Mouse (Mus musculus): ENCODE measurements around the gene Hoxd10. TPM values are rescaled to one million over a fixed set of nuclear protein-coding genes. Genes with fewer than 3 reads are reported as not detected.

Hoxd10 gene
- polyA plus RNA-seq, 1 experiment from 2014 or later = not detected

GRCm38 (mm10) chr2:74686301-74686987 lies 5.3 kb upstream of the Hoxd10 start:
- H3K27me3 ChIP-seq (replicated peaks; ENCODE audit: control insufficient read depth, insufficient read depth, low read length) = peaks cover 78% of the 10 kb centered on the region
- ATAC-seq = no peak
- H3K9ac ChIP-seq (replicated peaks; ENCODE audit: low read depth, low read length) = no peak overlapping the region
- no peak overlapping the region for H3K4me3 ChIP-seq (replicated peaks; ENCODE audit: low read length)
- H3K27ac ChIP-seq (ENCODE audit: low read length) = no peak overlapping the region
- WGBS = 7% methylated on average over 17 of the region's 17 CpGs
- H3K9me3 ChIP-seq (ENCODE audit: control insufficient read depth, low read length) = no peaks in the 10 kb centered on the region
- no peaks in the 10 kb centered on the region for H3K36me3 ChIP-seq (ENCODE audit: control insufficient read depth, insufficient read depth)
- no peak overlapping the region for H3K4me2 ChIP-seq (ENCODE audit: low read length)
- peaks cover 15% of the 10 kb centered on the region for H3K4me1 ChIP-seq (replicated peaks; ENCODE audit: control insufficient read depth, insufficient read depth, low read length)

GRCm38 (mm10) chr2:74686988-74687697 lies 4.6 kb upstream of the Hoxd10 start:
- Histone ChIP-seq H3K27ac (ENCODE audit: low read length) (no peak overlapping the region), H3K27me3 (replicated peaks; ENCODE audit: control insufficient read depth, insufficient read depth, low read length) (peaks cover 78% of the 10 kb centered on the region), H3K4me3 (replicated peaks; ENCODE audit: low read length) (no peak overlapping the region), H3K4me1 (replicated peaks; ENCODE audit: control insufficient read depth, insufficient read depth, low read length) (peaks cover 11% of the 10 kb centered on the region), H3K9me3 (ENCODE audit: control insufficient read depth, low read length) (no peaks in the 10 kb centered on the region), H3K4me2 (ENCODE audit: low read length) (no peak overlapping the region), H3K9ac (replicated peaks; ENCODE audit: low read depth, low read length) (no peak overlapping the region), H3K36me3 (ENCODE audit: control insufficient read depth, insufficient read depth) (no peaks in the 10 kb centered on the region)
- ATAC-seq = no peak
- 2% methylated on average over 27 of the region's 27 CpGs for WGBS

GRCm38 (mm10) chr2:74687698-74688555 lies 3.8 kb upstream of the Hoxd10 start:
- no peaks in the 10 kb centered on the region for H3K36me3 ChIP-seq (ENCODE audit: control insufficient read depth, insufficient read depth)
- no peaks in the 10 kb centered on the region for H3K9me3 ChIP-seq (ENCODE audit: control insufficient read depth, low read length)
- ATAC-seq = no peak
- peaks cover 78% of the 10 kb centered on the region for H3K27me3 ChIP-seq (replicated peaks; ENCODE audit: control insufficient read depth, insufficient read depth, low read length)
- H3K4me3 ChIP-seq (replicated peaks; ENCODE audit: low read length) = no peak overlapping the region
- no peak overlapping the region for H3K4me2 ChIP-seq (ENCODE audit: low read length)
- under 1% methylated on average over 31 of the region's 31 CpGs for WGBS
- H3K27ac ChIP-seq (ENCODE audit: low read length) = no peak overlapping the region
- H3K4me1 ChIP-seq (replicated peaks; ENCODE audit: control insufficient read depth, insufficient read depth, low read length) = peaks cover 3% of the 10 kb centered on the region
- H3K9ac ChIP-seq (replicated peaks; ENCODE audit: low read depth, low read length) = no peak overlapping the region

GRCm38 (mm10) chr2:74688795-74689573 lies 2.7 kb upstream of the Hoxd10 start:
- Histone ChIP-seq H3K9me3 (ENCODE audit: control insufficient read depth, low read length) (no peaks in the 10 kb centered on the region), H3K27me3 (replicated peaks; ENCODE audit: control insufficient read depth, insufficient read depth, low read length) (peaks cover 79% of the 10 kb centered on the region), H3K4me1 (replicated peaks; ENCODE audit: control insufficient read depth, insufficient read depth, low read length) (0 out of 2 replicates have a peak, but pooled peaks cover 2% of the 10 kb centered on the region), H3K36me3 (ENCODE audit: control insufficient read depth, insufficient read depth) (no peaks in the 10 kb centered on the region), H3K4me3 (replicated peaks; ENCODE audit: low read length) (no peak overlapping the region), H3K27ac (ENCODE audit: low read length) (no peak overlapping the region), H3K4me2 (ENCODE audit: low read length) (no peak overlapping the region), H3K9ac (replicated peaks; ENCODE audit: low read depth, low read length) (no peak overlapping the region)
- WGBS = 2% methylated on average over 12 of the region's 12 CpGs
- ATAC-seq = no peak

- Histone ChIP-seq H3K27ac (ENCODE audit: low read length) (no peak overlapping the region), H3K9ac (replicated peaks; ENCODE audit: low read depth, low read length) (no peak overlapping the region), H3K4me1 (replicated peaks; ENCODE audit: control insufficient read depth, insufficient read depth, low read length) (0 out of 2 replicates have a peak, but pooled peaks cover 2% of the 10 kb centered on the region), H3K4me2 (ENCODE audit: low read length) (no peak overlapping the region), H3K9me3 (ENCODE audit: control insufficient read depth, low read length) (no peaks in the 10 kb centered on the region), H3K4me3 (replicated peaks; ENCODE audit: low read length) (no peak overlapping the region), H3K27me3 (replicated peaks; ENCODE audit: control insufficient read depth, insufficient read depth, low read length) (peaks cover 80% of the 10 kb centered on the region), H3K36me3 (ENCODE audit: control insufficient read depth, insufficient read depth) (no peaks in the 10 kb centered on the region)
- under 1% methylated on average over 24 of the region's 24 CpGs for WGBS
- ATAC-seq = no peak
These were observed 2.0 kb upstream of the Hoxd10 start for GRCm38 (mm10) chr2:74689574-74690337.

GRCm38 (mm10) chr2:74690338-74690716 lies 1.4 kb upstream of the Hoxd10 start:
- WGBS = 8% methylated on average over 8 of the region's 8 CpGs
- H3K4me3 ChIP-seq (replicated peaks; ENCODE audit: low read length) = no peak overlapping the region
- H3K4me1 ChIP-seq (replicated peaks; ENCODE audit: control insufficient read depth, insufficient read depth, low read length) = 0 out of 2 replicates have a peak, but pooled peaks cover 2% of the 10 kb centered on the region
- H3K9me3 ChIP-seq (ENCODE audit: control insufficient read depth, low read length) = no peaks in the 10 kb centered on the region
- no peak overlapping the region for H3K4me2 ChIP-seq (ENCODE audit: low read length)
- no peaks in the 10 kb centered on the region for H3K36me3 ChIP-seq (ENCODE audit: control insufficient read depth, insufficient read depth)
- no peak for ATAC-seq
- peaks cover 80% of the 10 kb centered on the region for H3K27me3 ChIP-seq (replicated peaks; ENCODE audit: control insufficient read depth, insufficient read depth, low read length)
- H3K27ac ChIP-seq (ENCODE audit: low read length) = no peak overlapping the region
- no peak overlapping the region for H3K9ac ChIP-seq (replicated peaks; ENCODE audit: low read depth, low read length)

- ATAC-seq = no peak
- H3K27me3 ChIP-seq (replicated peaks; ENCODE audit: control insufficient read depth, insufficient read depth, low read length) = peaks cover 85% of the 10 kb centered on the region
- 4% methylated on average over 35 of the region's 35 CpGs for WGBS
- no peak overlapping the region for H3K4me2 ChIP-seq (ENCODE audit: low read length)
- H3K4me3 ChIP-seq (replicated peaks; ENCODE audit: low read length) = no peak overlapping the region
- H3K9ac ChIP-seq (replicated peaks; ENCODE audit: low read depth, low read length) = no peak overlapping the region
- no peaks in the 10 kb centered on the region for H3K9me3 ChIP-seq (ENCODE audit: control insufficient read depth, low read length)
- no peak overlapping the region for H3K27ac ChIP-seq (ENCODE audit: low read length)
- 0 out of 2 replicates have a peak, but pooled peaks cover 2% of the 10 kb centered on the region for H3K4me1 ChIP-seq (replicated peaks; ENCODE audit: control insufficient read depth, insufficient read depth, low read length)
- H3K36me3 ChIP-seq (ENCODE audit: control insufficient read depth, insufficient read depth) = no peaks in the 10 kb centered on the region
These were observed 477 bp downstream of the Hoxd10 start for GRCm38 (mm10) chr2:74691995-74692807.
